20 mouse cellular contexts compared by ENCODE assay signal in genomic region chr4:101513251-101513650, GRCm38 (mm10). TPM values are rescaled to one million over a fixed set of nuclear protein-coding genes. Genes with fewer than 3 reads are reported as not detected.
DNase-seq lines count a peak whose midpoint lies in the region; ATAC-seq and TF ChIP-seq lines count a peak whose summit lies in the region.
"Had no signal": no experiment of that assay in that cellular context is flagged by ENCODE, and none has a peak within 500 bp of the region (broad histone marks: within the 10 kb centered on the region; RNA-seq: fewer than 3 reads in every experiment).

No protein-coding gene starts in this region.

- ATAC-seq in forebrain, postnatal 0 days: no peak

- intact Hi-C loops in left cerebral cortex, adult 2 months (cut with DNase I): loop anchor here (1.0 to 10.0 kb wide), 2 partner anchors 31 to 132 kb away; partner anchors contain the start of gene Leprot
- intact Hi-C loops in left cerebral cortex, postnatal 4 days (cut with DNase I): loop anchor here (10.0 kb wide), 1 partner anchor 102 kb away; no protein-coding TSS in a partner anchor

- 96% methylated on average over 3 of the region's 3 CpGs for WGBS in forebrain, postnatal 0 days
- 92% methylated on average over 3 of the region's 3 CpGs for WGBS in forebrain, embryonic 10.5 days
- 92% methylated on average over 3 of the region's 3 CpGs for WGBS in limb, embryonic 10.5 days

- no peaks in the 10 kb centered on the region for H3K27me3 ChIP-seq in forebrain, postnatal 0 days (ENCODE audit: insufficient read depth, low read length)
- peaks cover 22% of the 10 kb centered on the region for H3K27me3 ChIP-seq in forebrain, embryonic 10.5 days (ENCODE audit: poor library complexity, severe bottlenecking)
- no peaks in the 10 kb centered on the region for H3K27me3 ChIP-seq in E14TG2a.4 (ENCODE audit: insufficient read depth, low read length)
- peaks cover 21% of the 10 kb centered on the region for H3K27me3 ChIP-seq in limb, embryonic 10.5 days (ENCODE audit: low read depth, poor library complexity, severe bottlenecking)
- H3K27me3 ChIP-seq: embryonic facial prominence, embryonic 15.5 days; neural tube, embryonic 12.5 days had no signal

- no peak overlapping the region for H3K27ac ChIP-seq in forebrain, postnatal 0 days (ENCODE audit: low read depth, low read length)
- no peak overlapping the region for H3K27ac ChIP-seq in forebrain, embryonic 10.5 days
- H3K27ac ChIP-seq in left cerebral cortex, adult 2 months: no peak overlapping the region
- H3K27ac ChIP-seq in limb, embryonic 10.5 days: no peak overlapping the region
- H3K27ac ChIP-seq: embryonic facial prominence, embryonic 15.5 days; kidney, embryonic 15.5 days; limb, embryonic 15.5 days; midbrain, embryonic 10.5 days; neural tube, embryonic 12.5 days had no signal

- no peaks in the 10 kb centered on the region for H3K36me3 ChIP-seq in forebrain, postnatal 0 days (ENCODE audit: insufficient read depth)
- no peaks in the 10 kb centered on the region for H3K36me3 ChIP-seq in forebrain, embryonic 10.5 days (replicated peaks)
- H3K36me3 ChIP-seq in E14TG2a.4 (ENCODE audit: insufficient read depth, low read length): peaks cover 5% of the 10 kb centered on the region; the same call in 1 of the 2 replicates
- no peaks in the 10 kb centered on the region for H3K36me3 ChIP-seq in limb, embryonic 10.5 days
- H3K36me3 ChIP-seq: embryonic facial prominence, embryonic 15.5 days; kidney, embryonic 15.5 days; limb, embryonic 15.5 days; midbrain, embryonic 10.5 days; neural tube, embryonic 12.5 days had no signal

- H3K4me3 ChIP-seq in forebrain, postnatal 0 days (ENCODE audit: low read depth, low read length): no peak overlapping the region
- no peak overlapping the region for H3K4me3 ChIP-seq in forebrain, embryonic 10.5 days
- no peak overlapping the region for H3K4me3 ChIP-seq in left cerebral cortex, adult 2 months
- no peak overlapping the region for H3K4me3 ChIP-seq in E14TG2a.4 (replicated peaks; ENCODE audit: low read length)
- no peak overlapping the region for H3K4me3 ChIP-seq in limb, embryonic 10.5 days
- H3K4me3 ChIP-seq: embryonic facial prominence, embryonic 15.5 days; kidney, embryonic 15.5 days; limb, embryonic 15.5 days; midbrain, embryonic 10.5 days; neural tube, embryonic 12.5 days had no signal

- H3K9me3 ChIP-seq in forebrain, postnatal 0 days (ENCODE audit: low read length): no peaks in the 10 kb centered on the region
- no peaks in the 10 kb centered on the region for H3K9me3 ChIP-seq in forebrain, embryonic 10.5 days
- H3K9me3 ChIP-seq in E14TG2a.4 (ENCODE audit: low read length): peaks cover 6% of the 10 kb centered on the region
- no peaks in the 10 kb centered on the region for H3K9me3 ChIP-seq in limb, embryonic 10.5 days (replicated peaks)
- H3K9me3 ChIP-seq: embryonic facial prominence, embryonic 15.5 days; kidney, embryonic 15.5 days; limb, embryonic 15.5 days; midbrain, embryonic 10.5 days; neural tube, embryonic 12.5 days had no signal

- no peak overlapping the region for H3K9ac ChIP-seq in forebrain, postnatal 0 days
- H3K9ac ChIP-seq: embryonic facial prominence, embryonic 15.5 days; kidney, embryonic 15.5 days; limb, embryonic 15.5 days; lung, embryonic 14.5 days; neural tube, embryonic 12.5 days had no signal

- no peak for DNase-seq in forebrain, postnatal 0 days
- DNase-seq in forebrain, embryonic 10.5 days (ENCODE audit: extremely low spot score, low spot score): no peak
- no peak for DNase-seq in left cerebral cortex, adult 2 months (ENCODE audit: extremely low spot score in 1 of 2, low spot score in 2 of 2)
- DNase-seq in left cerebral cortex, postnatal 4 days: no peak
- DNase-seq in induced T-regulatory cell, adult 2 months (ENCODE audit: low read depth): peak; percentile 30
- no peak for DNase-seq in testis, postnatal 10 days (ENCODE audit: low spot score)
- DNase-seq in limb, embryonic 10.5 days (ENCODE audit: low spot score): no peak
- DNase-seq: adrenal gland, postnatal 25 days; cerebellum, adult 11-12 months; cerebellum, postnatal 25 days; gastrocnemius, postnatal 14 days; lung, embryonic 14.5 days; lung, postnatal 4 days had no signal

- H3K4me1 ChIP-seq in forebrain, postnatal 0 days (ENCODE audit: insufficient read depth): no peaks in the 10 kb centered on the region
- peaks cover 20% of the 10 kb centered on the region for H3K4me1 ChIP-seq in forebrain, embryonic 10.5 days
- peaks cover 27% of the 10 kb centered on the region for H3K4me1 ChIP-seq in E14TG2a.4 (replicated peaks; ENCODE audit: low read depth, low read length)
- peaks cover 13% of the 10 kb centered on the region for H3K4me1 ChIP-seq in limb, embryonic 10.5 days

- H3K4me2 ChIP-seq in forebrain, postnatal 0 days (ENCODE audit: low read depth): no peak overlapping the region
- H3K4me2 ChIP-seq: embryonic facial prominence, embryonic 15.5 days; kidney, embryonic 15.5 days; limb, embryonic 15.5 days; lung, embryonic 14.5 days; neural tube, embryonic 12.5 days had no signal

- peak; percentile 47 for TF ChIP-seq CTCF in forebrain, postnatal 0 days (IDR thresholded peaks at IDR 0.05; ENCODE audit: low read depth)
- peak; percentile 40 for TF ChIP-seq CTCF in left cerebral cortex, adult 2 months (IDR thresholded peaks at IDR 0.05)
- 0 out of 2 replicates have a peak, but pooled peaks have one; percentile 17 for TF ChIP-seq CTCF in E14TG2a.4 (conservative IDR thresholded peaks at IDR 0.05; ENCODE audit: low read length)

RNA-seq across cellular contexts. Expression of gene Dnajc6, which starts 16.8 kb away (rescaled TPM):
- 122 and 153 TPM in 2 replicates for total RNA-seq in forebrain, postnatal 0 days (2014; rRNA removed)
- 28.9 and 46.0 TPM in 2 replicates for polyA plus RNA-seq in forebrain, postnatal 0 days (2015; fragmentation: Nextera tagmentation; extraction: Ambion mirVana)
- 1.4 and 1.7 TPM in 2 replicates for polyA plus RNA-seq in forebrain, embryonic 10.5 days (2016; fragmentation: Nextera tagmentation; extraction: Ambion mirVana)
- total RNA-seq in left cerebral cortex, adult 2 months (2021): 100 to 1,000 TPM; 291 to 320 TPM
- 100 to 1,000 TPM; 176 to 180 TPM for total RNA-seq in left cerebral cortex, postnatal 4 days (2021)
- 0.23 and 0.51 TPM in 2 replicates for polyA plus RNA-seq in limb, embryonic 10.5 days (2016; fragmentation: Nextera tagmentation; extraction: Ambion mirVana)
- total RNA-seq: monocyte, adult 5-6 weeks had no signal
